Mouse (Mus musculus): ENCODE data around the gene Klhl8.

DNA sequence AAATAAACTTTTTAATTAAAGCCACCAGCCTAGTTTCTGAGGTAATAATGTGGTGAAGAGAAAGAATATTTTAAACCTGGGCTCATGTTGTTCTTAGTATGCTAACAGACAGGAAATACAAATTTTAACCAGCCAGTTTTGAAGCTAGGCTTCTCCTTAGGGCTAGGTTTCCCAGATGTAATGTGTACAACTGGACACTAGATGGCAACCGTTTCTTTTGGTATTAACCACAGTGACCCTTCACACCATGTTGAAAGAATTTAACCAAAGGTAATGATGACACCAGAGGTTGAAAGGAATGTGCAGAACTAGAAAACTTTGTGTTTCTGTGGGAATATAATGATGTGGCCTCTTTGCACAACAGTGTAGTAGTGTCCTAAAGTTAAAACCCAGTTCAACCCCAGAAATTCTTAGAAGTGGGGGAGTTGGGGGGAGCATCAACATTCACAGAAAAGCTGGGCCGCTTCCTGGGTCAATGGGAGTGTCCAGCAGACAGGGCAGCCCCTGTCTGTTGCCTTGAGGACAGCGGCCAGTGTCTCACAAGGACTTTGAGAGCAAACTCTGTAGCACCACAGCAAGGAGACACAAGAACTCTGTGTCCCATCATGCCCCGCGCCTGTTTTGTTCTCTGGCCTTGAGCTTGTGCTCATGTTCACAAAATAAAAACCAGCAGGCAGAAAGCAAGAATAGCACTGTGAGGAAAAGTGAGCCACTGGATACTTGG is 54.6 kb downstream of the Klhl8 start:
- TF ChIP-seq CTCF (IDR thresholded peaks at IDR 0.05; ENCODE audit: low read depth, low read length) (peak; percentile 69), TAL1 (conservative IDR thresholded peaks at IDR 0.05; ENCODE audit: low read depth, low read length) (no peak), GATA1 (IDR thresholded peaks at IDR 0.05; ENCODE audit: borderline replicate concordance, low read length) (no peak), GATA2 (IDR thresholded peaks at IDR 0.05; ENCODE audit: borderline replicate concordance, low read depth, low read length) (no peak)
